Mouse (Mus musculus) hindbrain, embryonic 10.5 days (tissue): ENCODE data around the gene Hoxb2. TPM values are rescaled to one million over a fixed set of nuclear protein-coding genes. Genes with fewer than 3 reads are reported as not detected.

Source experiments
- DNase-seq: peaks from one replicate; pipeline ENCODE4 v3.0.0-alpha.2; 2017; ENCODE audit warnings: low spot score
- H3K27ac ChIP-seq: fragments of 300-500 bp; sonication (generic); 2 replicates; pipeline ENCODE4 v1.5.1; 2016; ENCODE audit warnings: mild to moderate bottlenecking, moderate library complexity
- H3K27me3 ChIP-seq: fragments of 300-500 bp; sonication (generic); 2 replicates; pipeline ENCODE4 v1.6.1; 2016; ENCODE audit warnings: mild to moderate bottlenecking; ENCODE audit not compliant: poor library complexity, insufficient read depth, severe bottlenecking
- H3K36me3 ChIP-seq: fragments of 300-500 bp; sonication (generic); 2 replicates; pipeline ENCODE4 v1.6.1; 2016; ENCODE audit warnings: mild to moderate bottlenecking, moderate library complexity
- H3K4me1 ChIP-seq: fragments of 300-500 bp; sonication (generic); replicated peaks from 2 replicates; pipeline ENCODE4 v1.6.1; 2016; ENCODE audit warnings: mild to moderate bottlenecking
- H3K4me3 ChIP-seq: fragments of 300-500 bp; sonication (generic); 2 replicates; pipeline ENCODE4 v1.5.1; 2016; ENCODE audit warnings: mild to moderate bottlenecking, moderate library complexity
- H3K9me3 ChIP-seq: fragments of 300-500 bp; sonication (generic); 2 replicates; pipeline ENCODE4 v1.6.1; 2016; ENCODE audit warnings: mild to moderate bottlenecking, moderate library complexity
- WGBS: fragments of 180-500 bp; shearing (Covaris S2); methylation state at CpG from one replicate; pipeline ENCODE4 v1.1.7; 2016; 5-methylcytosine and 5-hydroxymethylcytosine counted together
- polyA plus RNA-seq: library from polyadenylated mRNA; unstranded; fragments of >200 nt; fragmentation: Nextera tagmentation; extraction: Ambion mirVana; gene quantifications from 2 replicates; pipeline ENCODE4 v1.2.1, GENCODE M21; 2016

The Hoxb2 gene
- polyA plus RNA-seq, 1 experiment from 2014 or later: 49.6 TPM

DNA sequence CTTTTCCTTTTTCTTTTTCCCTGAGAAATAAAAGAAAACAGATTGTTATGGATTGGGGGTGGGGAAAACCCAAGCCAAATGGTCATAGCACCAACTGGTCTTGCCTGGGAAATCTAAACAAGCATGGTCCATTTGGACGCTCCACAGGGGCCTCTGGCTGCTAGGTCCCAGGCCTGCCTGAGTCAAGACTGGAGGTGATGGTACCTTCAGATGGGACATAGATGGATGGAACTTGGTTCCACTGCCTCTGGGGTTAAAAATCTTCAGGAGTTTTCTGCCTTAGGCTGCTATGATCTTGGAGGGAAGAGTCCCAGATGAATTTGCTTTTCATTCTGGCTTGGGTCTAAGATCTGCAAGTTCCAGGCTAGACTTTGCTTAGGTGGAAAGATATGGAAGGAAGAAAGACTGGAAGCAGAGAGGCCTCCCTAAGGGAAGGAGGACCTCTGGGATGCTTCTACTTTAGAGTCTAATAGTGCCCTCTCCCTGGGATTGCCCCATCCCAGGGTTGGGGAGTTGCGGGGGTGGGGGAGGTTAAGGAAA, 7.0 kb upstream of the Hoxb2 start:
- Histone ChIP-seq H3K9me3 (no peaks in the 10 kb centered on the region), H3K36me3 (peaks cover 5% of the 10 kb centered on the region; the same call in 1 of the 2 replicates), H3K27ac (peak overlapping the region; percentile 86), H3K27me3 (peaks cover 100% of the 10 kb centered on the region), H3K4me3 (peak overlapping the region; percentile 50), H3K4me1 (peaks cover 34% of the 10 kb centered on the region)
- 7% methylated on average over 2 of the region's 2 CpGs for WGBS
- DNase-seq: peak; percentile 25

DNA sequence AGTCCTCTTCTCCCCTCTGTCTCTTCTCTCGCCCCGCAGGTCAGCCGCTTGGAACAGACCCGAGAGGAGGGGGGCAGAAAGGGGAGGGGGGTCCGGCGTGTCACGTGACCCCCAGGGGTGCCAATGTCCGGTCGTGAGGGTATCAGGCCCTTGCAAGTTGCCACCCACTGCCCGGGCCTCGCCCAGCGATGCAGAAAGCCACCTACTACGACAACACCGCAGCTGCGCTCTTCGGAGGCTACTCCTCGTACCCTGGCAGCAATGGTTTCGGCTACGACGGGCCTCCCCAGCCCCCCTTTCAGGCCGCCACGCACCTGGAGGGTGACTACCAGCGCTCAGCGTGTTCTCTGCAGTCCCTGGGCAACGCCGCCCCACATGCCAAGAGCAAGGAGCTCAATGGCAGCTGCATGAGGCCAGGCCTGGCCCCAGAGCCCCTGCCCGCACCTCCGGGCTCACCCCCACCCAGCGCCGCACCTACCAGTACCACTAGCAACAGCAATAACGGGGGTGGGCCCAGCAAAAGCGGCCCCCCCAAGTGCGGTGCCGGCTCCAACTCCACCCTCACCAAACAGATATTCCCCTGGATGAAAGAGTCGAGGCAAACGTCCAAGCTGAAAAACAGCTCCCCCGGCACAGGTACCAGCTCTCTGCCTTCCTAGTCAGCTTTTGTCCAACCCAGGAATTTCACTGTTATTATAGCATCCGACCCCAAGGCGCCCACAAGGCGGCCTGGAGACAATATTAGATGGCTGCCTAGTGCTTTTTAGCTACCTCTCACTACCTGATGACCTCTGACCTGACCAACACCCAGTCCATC, 6.1 kb upstream of the Hoxb2 start:
- DNase-seq: peak; percentile 76
- Histone ChIP-seq H3K4me1 (peaks cover 32% of the 10 kb centered on the region), H3K36me3 (peaks cover 5% of the 10 kb centered on the region; the same call in 1 of the 2 replicates), H3K9me3 (no peaks in the 10 kb centered on the region), H3K27ac (peak overlapping the region; percentile 86), H3K4me3 (peak overlapping the region; percentile 50), H3K27me3 (peaks cover 100% of the 10 kb centered on the region)
- under 1% methylated on average over 40 of the region's 40 CpGs for WGBS

DNA sequence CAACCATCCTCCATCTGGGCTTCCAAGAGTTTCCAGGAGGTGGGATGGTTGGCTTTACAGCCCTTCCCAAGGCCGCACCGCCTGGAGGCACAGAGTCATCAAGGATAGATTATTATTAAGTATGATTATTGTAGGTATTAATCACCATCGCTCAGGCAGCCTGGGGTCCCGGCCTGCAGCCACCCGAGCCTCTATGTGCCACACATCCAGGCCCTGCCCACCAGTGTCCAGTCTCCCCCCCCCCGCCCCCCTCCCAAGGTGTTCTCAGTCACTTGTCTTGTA, 5.5 kb upstream of the Hoxb2 start:
- peak overlapping the region; percentile 86 for H3K27ac ChIP-seq
- 9% methylated on average over 6 of the region's 6 CpGs for WGBS
- peaks cover 5% of the 10 kb centered on the region; the same call in 1 of the 2 replicates for H3K36me3 ChIP-seq
- H3K9me3 ChIP-seq: no peaks in the 10 kb centered on the region
- H3K27me3 ChIP-seq: peaks cover 100% of the 10 kb centered on the region
- H3K4me1 ChIP-seq: peaks cover 33% of the 10 kb centered on the region
- DNase-seq: peak; percentile 51
- peak overlapping the region; percentile 50 for H3K4me3 ChIP-seq

DNA sequence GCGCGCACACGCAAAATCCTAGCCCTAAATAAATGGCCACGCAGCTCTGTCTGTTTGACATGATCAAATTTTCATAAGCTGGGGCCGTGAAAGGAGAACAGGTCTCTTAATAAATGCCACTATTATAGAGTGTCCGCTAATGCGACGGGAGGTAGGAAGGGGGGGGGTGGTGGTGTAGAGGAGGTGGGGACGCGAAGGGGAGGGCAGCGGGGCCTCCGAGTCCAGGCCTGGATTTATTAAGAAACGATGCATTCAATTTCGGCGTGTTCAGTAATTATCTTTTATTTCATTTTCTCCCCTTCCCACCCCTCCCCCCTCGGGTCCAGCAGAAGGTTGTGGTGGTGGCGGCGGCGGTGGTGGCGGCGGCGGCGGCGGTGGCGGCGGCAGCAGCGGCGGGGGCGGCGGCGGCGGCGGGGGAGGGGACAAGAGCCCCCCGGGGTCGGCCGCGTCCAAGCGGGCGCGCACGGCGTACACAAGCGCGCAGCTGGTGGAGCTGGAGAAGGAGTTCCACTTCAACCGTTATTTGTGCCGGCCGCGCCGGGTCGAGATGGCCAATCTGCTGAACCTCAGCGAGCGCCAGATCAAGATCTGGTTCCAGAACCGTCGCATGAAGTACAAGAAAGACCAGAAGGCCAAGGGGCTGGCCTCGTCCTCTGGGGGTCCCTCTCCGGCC, 5.0 kb upstream of the Hoxb2 start:
- Histone ChIP-seq H3K27ac (peak overlapping the region; percentile 86), H3K9me3 (no peaks in the 10 kb centered on the region), H3K4me3 (peak overlapping the region; percentile 50), H3K4me1 (peaks cover 32% of the 10 kb centered on the region), H3K36me3 (peaks cover 5% of the 10 kb centered on the region; the same call in 1 of the 2 replicates), H3K27me3 (peaks cover 100% of the 10 kb centered on the region)
- peak; percentile 66 for DNase-seq
- 1% methylated on average over 45 of the region's 56 CpGs for WGBS

DNA sequence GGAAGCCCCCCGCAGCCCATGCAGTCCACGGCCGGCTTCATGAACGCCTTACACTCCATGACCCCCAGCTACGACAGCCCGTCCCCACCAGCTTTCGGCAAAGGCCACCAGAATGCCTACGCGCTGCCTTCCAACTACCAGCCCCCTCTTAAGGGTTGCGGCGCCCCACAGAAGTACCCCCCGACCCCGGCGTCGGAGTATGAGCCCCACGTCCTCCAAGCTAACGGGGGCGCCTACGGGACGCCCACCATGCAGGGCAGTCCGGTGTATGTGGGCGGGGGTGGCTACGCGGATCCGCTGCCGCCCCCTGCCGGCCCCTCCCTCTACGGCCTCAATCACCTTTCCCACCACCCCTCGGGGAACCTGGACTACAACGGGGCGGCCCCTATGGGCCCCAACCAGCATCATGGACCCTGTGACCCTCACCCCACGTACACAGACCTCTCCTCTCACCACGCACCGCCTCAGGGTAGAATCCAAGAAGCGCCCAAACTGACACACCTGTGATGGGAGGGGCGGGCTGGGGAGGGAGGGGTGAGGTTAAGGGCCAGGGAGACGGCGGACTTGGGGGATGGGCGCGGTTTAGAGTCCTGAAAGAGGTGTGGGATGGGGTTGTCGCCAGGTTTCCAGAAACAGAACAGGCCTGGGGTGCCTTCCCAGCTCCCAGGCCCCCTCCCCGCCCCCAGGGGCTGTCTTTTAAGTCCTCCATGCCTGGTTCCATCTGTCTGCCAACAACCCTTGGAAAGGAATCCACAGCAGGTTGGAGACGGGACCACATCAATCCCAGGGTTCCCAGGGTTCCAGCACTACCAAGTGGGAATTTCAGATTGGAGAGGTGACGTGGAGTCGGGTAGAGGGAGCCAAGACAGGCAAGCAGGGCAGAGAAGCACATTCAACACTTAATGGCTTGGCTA, 4.2 kb upstream of the Hoxb2 start:
- WGBS: 2% methylated on average over 44 of the region's 45 CpGs
- peaks cover 5% of the 10 kb centered on the region; the same call in 1 of the 2 replicates for H3K36me3 ChIP-seq
- no peaks in the 10 kb centered on the region for H3K9me3 ChIP-seq
- H3K4me1 ChIP-seq: peaks cover 33% of the 10 kb centered on the region
- H3K4me3 ChIP-seq: peak overlapping the region; percentile 50
- peaks cover 100% of the 10 kb centered on the region for H3K27me3 ChIP-seq
- peak; percentile 44 for DNase-seq
- peak overlapping the region; percentile 86 for H3K27ac ChIP-seq

DNA sequence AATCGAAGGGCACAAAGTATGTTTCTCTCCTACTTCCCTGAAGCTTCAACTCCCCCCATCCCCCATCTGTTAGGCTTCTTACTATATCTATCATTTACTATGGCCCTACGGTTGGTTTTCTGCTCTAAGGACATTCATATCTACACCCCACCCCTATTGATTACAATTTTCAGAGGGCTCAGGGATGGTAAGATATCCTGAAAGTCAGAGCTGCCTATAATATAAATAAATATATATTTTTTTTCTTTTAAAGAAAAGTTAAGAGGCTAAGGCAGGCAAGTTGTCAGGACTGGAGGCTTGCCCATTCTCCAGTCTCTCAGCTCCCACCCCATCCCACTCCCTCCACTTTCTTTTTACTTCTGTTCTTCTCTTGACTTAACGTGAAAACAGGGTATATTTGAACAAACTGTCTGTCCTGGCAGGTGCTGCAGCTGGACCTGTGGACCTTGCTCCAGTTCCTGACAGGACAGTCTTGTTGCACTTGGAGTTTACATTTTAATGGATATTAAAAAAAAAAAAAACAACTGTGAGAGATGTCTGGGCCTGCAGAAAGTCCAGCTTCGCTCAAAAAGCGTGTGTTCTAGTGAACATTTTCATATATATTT, 3.3 kb upstream of the Hoxb2 start:
- DNase-seq: peak; percentile 20
- Histone ChIP-seq H3K27me3 (peaks cover 100% of the 10 kb centered on the region), H3K36me3 (peaks cover 5% of the 10 kb centered on the region; the same call in 1 of the 2 replicates), H3K27ac (peak overlapping the region; percentile 86), H3K9me3 (no peaks in the 10 kb centered on the region), H3K4me3 (peak overlapping the region; percentile 50), H3K4me1 (peaks cover 33% of the 10 kb centered on the region)
- 20% methylated on average over 5 of the region's 5 CpGs for WGBS

DNA sequence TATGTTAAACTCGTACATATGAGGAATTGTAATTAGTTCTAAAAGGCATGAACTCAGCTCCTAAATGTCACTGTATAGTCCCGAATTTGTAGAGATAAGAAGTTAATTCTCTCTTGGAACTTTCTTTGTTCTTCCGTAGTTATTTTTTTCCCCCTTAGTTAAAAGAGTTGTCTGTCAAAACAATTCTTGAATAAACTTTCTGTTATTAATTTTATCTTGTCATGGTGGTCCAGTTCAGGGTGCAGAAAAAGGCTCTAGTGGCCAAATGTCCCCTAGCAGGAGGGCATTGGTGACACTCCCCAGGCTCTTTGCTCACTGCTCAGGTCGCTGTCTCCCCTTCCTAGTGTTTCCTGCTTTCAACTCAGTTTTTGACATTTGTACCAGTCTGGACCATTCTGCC, 2.6 kb upstream of the Hoxb2 start:
- Histone ChIP-seq H3K36me3 (peaks cover 5% of the 10 kb centered on the region; the same call in 1 of the 2 replicates), H3K4me1 (peaks cover 33% of the 10 kb centered on the region), H3K4me3 (peak overlapping the region; percentile 69), H3K9me3 (no peaks in the 10 kb centered on the region), H3K27ac (peak overlapping the region; percentile 89), H3K27me3 (peaks cover 100% of the 10 kb centered on the region)
- 10% methylated on average over 4 of the region's 4 CpGs for WGBS
- no peak for DNase-seq

DNA sequence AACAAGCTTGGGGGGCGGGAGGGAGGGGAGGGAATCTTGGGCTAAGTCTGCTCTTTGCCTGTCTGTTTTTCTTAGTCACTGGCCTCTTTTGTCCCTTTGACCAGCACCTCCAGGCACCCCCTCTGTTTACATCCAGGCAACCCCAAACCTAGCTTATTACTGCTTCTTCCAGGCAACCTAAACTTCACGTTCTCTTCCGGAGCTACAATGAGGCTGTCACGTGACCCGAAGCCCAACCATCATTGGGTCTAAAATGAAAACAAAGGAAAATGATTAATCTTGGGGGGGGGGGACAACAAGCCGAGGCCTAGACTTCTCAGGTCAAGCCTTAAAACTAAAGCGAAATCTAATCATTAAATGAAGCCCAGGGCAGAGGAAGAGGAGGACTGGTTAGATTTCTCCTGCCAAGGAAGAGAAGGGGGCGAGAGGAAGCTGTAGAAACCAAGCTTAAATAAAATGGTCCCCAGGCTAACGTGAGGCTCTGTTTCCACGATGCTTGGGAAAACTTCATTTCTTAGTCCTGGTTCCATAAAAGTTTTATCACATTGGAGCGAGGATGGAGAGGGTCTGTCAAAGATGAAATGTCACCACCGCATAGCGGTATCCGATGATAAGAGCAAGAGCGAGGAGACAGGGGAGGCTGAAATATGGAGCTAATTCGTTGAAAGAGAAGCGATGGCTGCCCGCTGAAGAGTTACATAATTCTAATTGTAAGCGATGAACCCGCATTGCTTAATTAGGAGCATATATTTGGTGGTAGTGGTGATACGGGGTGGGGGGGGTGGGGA, 2.0 kb upstream of the Hoxb2 start:
- Histone ChIP-seq H3K27ac (peak overlapping the region; percentile 89), H3K27me3 (peaks cover 100% of the 10 kb centered on the region), H3K9me3 (no peaks in the 10 kb centered on the region), H3K4me3 (peak overlapping the region; percentile 69), H3K36me3 (peaks cover 10% of the 10 kb centered on the region), H3K4me1 (peaks cover 36% of the 10 kb centered on the region)
- DNase-seq: peak; percentile 57
- 5% methylated on average over 21 of the region's 21 CpGs for WGBS

DNA sequence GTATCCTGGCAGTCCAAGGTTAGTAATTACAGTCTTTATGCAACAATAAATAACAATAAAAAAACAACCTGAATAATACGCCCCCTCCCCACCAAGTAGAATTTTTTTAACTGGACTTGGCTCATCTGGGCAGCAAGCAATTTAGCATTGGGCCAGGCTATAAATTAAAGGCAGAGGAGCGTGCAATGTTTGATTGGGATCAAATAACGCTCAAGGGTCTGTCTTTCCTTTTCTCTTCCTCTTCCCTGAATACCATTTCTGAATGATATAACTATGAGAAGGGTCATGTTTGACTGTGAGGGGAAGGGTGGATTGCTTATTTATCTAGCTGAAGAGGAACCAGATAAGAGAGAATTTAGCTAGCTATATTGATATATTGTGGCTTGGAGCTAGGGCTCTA, 1.3 kb upstream of the Hoxb2 start:
- Histone ChIP-seq H3K36me3 (peaks cover 12% of the 10 kb centered on the region), H3K27me3 (peaks cover 100% of the 10 kb centered on the region), H3K4me1 (peaks cover 36% of the 10 kb centered on the region), H3K9me3 (no peaks in the 10 kb centered on the region), H3K4me3 (peak overlapping the region; percentile 69), H3K27ac (peak overlapping the region; percentile 89)
- DNase-seq: no peak
- 17% methylated on average over 3 of the region's 3 CpGs for WGBS

DNA sequence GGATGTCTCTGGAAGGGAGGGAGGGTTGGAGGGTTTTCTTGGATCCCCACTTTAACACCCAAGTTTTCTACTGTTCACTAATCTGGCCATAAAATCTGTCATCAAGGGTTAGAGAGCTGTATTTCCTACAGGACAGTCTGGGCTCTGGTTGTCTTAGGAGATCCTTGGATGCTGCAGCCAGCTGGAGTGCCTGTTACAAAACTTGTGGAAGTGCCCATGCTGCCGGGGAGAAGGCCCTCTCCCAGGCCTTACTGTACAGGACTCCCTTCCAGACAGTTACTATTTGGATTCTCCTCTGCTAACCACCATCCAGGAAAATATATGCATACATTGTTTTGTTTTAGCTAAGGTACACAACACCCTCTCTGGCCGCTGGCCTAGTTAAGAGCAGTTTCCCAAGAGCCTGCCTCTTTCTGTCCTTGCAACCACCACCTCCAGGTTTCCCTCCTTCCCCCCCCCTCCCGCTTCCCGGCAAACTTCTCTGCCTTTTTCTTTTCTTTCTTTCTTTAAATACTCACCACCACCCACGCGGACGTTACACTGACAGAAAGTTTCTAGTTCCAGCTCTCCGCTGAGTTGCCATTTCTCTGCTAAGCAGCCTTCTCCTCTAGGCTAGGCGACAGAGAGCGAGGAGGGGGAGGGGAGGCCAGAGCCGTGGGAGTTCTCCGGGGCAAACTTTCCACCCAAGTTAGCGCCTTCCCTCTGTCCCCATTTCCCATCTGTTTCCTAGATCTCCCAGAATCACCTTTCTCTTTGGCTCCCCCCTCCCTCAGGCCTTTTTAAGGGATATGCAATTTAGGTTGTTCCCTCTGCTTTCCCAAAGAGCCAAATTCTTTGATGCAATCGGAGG, 609 bp upstream of the Hoxb2 start:
- no peaks in the 10 kb centered on the region for H3K9me3 ChIP-seq
- 2% methylated on average over 14 of the region's 14 CpGs for WGBS
- H3K27ac ChIP-seq: peak overlapping the region; percentile 89
- peaks cover 36% of the 10 kb centered on the region for H3K4me1 ChIP-seq
- H3K4me3 ChIP-seq: peak overlapping the region; percentile 69
- peak; percentile 72 for DNase-seq
- H3K36me3 ChIP-seq: peaks cover 16% of the 10 kb centered on the region
- H3K27me3 ChIP-seq: peaks cover 100% of the 10 kb centered on the region

DNA sequence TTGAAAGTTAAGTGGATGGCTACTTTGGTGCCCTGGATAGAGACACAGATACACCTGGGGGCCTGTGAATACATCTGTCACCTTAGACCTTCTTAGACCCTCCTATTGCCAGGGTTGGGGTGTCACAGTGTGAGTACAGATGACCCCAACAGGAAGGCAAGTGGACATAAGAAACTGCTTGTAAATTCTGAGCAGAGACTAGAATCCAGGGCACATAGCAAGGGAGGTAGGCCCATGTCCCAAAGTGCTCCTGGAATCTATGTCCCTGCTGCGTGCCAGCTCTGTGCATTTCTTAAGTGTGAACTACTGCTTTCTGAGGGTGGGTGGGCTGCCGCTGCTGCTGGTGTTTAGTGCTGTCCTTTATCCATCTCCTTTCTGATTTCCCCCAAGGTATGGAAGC, 466 bp downstream of the Hoxb2 start:
- H3K9me3 ChIP-seq: no peaks in the 10 kb centered on the region
- DNase-seq: peak; percentile 29
- H3K36me3 ChIP-seq: peaks cover 15% of the 10 kb centered on the region
- peaks cover 100% of the 10 kb centered on the region for H3K27me3 ChIP-seq
- WGBS: 7% methylated on average over 2 of the region's 2 CpGs
- H3K4me1 ChIP-seq: peaks cover 31% of the 10 kb centered on the region
- peak overlapping the region; percentile 69 for H3K4me3 ChIP-seq
- peak overlapping the region; percentile 95 for H3K27ac ChIP-seq
